Mouse (Mus musculus): Measurements from ENCODE around the gene Gpc6. TPM values are rescaled to one million over a fixed set of nuclear protein-coding genes. Genes with fewer than 3 reads are reported as not detected.

The Gpc6 gene
- total RNA-seq, 4 experiments from 2014 or later, result 12.2 to 13.8 (median 13.0) TPM

DNA sequence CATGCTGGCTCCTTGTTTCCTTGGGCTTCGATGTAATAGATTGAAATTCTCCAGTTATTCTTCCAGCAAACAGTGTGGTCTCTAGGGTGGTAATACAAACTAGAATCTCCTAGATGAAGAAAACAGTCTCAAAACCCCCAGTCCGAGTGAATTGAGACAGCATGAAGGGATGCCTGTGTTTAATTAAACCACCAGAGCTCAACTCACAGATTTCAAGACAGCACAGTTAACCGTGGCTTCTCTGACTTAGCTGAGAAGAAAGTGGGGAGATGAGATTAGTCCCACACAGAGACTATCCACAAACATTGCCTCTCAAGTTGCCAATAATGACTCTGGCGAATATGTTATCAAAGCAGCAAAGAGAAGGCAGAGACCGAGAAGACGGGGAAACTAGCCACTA is 956.0 kb downstream of the Gpc6 start:
- no peak for DNase-seq

GRCm38 (mm10) chr14:117882222-117882621 is 957.1 kb downstream of the Gpc6 start:
- peak; percentile 9 for DNase-seq

DNA sequence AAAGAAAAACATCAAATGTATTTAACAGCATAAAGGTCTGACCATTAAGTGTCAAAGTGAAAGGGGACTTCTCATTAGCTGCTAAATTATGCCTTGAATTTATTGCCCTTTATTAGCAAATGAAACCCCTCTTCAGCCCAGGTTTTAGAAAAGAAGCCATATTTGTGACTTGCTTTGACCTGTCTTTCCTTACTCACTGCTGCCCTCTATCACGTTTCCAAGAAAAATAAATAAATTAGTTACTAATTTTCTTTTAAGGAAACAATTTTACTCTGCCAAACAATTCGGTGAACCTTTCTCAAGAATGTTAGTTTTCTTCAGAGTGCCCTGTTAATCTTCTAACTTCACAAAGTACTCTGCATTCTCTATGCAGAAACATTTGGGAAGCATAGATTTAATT is 964.5 kb downstream of the Gpc6 start:
- no peak for DNase-seq

GRCm38 (mm10) chr14:117891426-117891825 is 966.3 kb downstream of the Gpc6 start:
- DNase-seq, result no peak

- no peak for DNase-seq
Measured at GRCm38 (mm10) chr14:117892026-117892425, 966.9 kb downstream of the Gpc6 start.

- DNase-seq, result no peak
Measured at GRCm38 (mm10) chr14:117894869-117895538, 969.9 kb downstream of the Gpc6 start.

DNA sequence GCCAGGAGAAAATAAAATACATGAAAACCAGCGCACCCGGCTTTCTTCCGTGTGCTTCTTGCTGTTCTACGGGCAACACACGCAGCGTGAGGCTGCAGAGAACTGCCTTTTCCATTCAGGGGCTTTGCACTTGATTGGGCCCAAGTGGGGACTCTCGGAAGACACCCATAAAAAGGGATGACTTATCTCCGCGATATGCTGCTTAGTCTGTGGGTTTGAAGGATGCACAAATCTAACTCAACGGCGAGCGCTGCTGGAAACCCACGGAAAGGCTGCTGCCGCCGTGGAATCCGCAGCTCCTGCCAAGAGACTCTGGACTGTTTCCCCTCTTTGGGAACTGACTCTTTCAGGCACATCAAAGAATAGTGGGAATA is 970.4 kb downstream of the Gpc6 start:
- no peak for DNase-seq

DNA sequence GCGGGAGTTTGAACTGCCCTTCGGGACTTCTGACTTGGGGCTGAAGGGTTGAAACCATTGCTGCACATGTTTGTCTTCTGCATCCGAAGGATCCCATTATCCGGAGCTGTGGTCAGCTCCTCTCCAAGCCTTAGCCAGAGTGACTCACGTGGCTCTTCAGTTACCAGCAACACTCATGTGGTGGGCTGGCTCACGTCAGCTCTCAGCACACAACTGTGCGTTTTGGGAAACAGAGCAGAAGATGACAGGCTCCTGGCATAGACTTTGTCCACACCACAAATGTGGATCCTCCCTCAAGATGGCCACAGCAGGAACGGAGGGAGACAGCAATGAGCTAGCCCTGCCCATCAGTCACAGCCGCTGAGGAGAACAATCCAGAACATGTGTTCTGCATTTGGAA is 979.2 kb downstream of the Gpc6 start:
- no peak for DNase-seq

DNA sequence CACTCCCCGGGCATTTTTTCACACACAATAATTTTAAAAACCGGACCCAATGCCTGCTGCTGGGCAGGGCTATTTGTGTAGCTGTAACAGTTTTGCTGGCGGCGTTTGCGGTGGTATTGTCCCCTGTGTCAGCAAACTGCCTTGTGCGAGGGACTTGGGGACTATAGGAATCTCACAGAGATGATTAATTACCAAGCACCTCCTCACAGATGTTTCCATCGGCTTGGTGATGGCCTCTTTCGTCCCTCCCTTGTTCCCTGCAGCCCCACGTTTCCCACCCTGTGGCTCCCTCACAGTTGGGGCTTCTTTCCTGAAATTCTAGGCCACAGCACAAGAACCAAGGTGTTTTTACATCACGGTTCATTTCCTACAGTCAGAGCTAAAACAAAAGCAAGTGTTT is 980.6 kb downstream of the Gpc6 start:
- DNase-seq, result no peak

DNA sequence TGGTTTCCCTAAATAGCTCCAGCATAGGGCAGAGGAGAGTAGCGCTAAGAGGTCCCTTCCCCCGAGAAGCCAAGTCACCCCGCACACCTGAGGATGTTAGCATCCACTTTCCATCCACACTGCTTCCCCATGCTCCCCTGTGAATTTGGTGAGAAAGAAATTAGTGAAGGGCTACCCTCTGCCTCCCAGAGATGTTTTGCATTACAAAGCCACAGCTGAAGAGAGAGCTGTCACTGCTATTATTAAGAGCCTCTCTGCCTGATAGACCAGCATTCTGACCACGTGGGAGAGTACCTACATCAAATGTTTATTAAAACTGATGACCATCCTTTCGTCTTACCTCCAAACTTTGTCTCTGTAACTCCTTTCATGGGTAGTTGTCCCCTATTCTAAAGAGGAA is 981.2 kb downstream of the Gpc6 start:
- DNase-seq, result no peak

DNA sequence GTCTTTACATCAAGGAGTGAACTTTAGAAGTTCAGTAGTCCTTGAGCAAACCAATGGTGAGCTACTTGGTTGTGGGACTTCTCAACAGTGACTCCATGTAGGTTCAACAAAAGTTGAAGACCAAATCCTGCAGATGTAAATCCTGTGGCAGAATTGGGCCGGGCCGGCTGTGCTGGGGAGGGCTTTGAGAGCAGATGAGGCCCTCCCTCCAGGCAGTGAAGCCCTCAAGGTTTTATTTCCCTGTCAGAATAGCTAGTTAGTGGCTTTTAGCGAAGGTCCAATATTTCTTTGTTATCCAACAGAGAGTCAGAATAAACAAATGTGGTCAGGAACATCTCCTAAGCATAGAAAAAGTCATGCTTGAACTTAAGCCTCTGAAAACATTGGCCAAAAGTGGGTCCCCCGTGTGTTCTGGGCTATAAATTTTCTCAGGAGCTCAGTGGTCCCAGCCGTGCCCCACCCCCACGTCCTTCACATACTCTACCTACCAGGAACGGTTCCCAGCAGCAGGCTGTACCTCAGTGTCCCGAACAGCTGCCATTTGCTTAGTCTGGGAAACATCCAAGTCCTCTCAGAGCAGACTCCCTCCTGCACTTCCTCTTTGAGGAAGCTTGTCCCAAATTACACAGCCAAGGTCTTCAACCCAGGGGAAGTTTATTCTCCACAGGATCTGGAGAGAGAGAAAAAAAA is 983.3 kb downstream of the Gpc6 start:
- no peak for DNase-seq

GRCm38 (mm10) chr14:117909046-117909445 is 983.9 kb downstream of the Gpc6 start:
- no peak for DNase-seq

GRCm38 (mm10) chr14:117910323-117910722 is 985.2 kb downstream of the Gpc6 start:
- DNase-seq, result peak; percentile 11

DNA sequence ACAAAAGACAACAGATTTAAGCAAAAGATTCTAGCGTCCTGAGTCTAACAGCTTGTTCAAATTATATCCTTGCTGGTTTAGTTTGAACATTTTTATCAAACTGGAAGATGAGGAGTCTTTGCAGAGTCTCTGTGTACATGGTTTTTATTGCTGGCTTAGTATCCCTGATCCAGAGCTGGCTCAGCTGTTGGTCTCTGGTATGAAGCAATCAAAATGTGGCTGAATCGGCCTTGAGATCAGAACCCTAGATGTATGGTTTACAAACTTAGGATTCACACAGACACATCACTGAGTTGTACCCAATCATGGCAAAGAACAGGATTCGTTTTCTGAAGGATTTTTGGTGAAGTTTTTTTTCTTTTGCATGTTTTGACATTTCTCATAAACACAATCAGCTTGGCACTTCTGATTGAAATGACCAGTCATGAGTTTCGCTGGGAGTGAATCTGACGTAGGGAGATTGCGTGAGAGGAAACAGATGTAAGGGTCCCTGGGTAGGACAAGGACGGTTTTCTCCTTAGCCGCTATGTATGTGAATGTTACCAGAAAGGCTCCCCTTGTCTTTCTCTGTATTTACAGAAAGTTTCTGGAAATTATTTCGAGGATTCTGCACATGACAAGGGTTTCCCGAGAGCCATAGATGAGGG is 987.6 kb downstream of the Gpc6 start:
- DNase-seq, result no peak

- no peak for DNase-seq
Measured at GRCm38 (mm10) chr14:117916577-117916976, 991.5 kb downstream of the Gpc6 start.

DNA sequence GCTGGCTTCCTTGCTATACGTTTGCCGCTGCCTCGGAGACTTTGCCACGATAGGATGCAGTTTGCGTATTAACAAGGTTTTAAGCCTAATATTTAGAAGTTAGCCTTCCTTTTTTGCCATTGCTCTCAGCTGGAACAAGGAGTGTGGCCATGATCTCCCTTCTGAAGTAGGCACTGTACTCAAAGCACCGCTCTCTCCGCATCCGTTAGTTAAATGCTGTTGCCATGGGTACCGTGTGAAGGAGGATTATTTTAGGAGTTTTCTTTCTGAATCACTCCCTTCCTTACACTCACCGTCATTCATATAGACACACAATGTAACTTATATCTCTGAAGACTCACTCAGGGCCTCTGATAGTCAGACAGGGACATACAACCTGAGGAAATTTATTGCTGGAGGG is 993.6 kb downstream of the Gpc6 start:
- DNase-seq, result no peak

- DNase-seq, result no peak
Measured at GRCm38 (mm10) chr14:117919612-117920011, 994.5 kb downstream of the Gpc6 start.

DNA sequence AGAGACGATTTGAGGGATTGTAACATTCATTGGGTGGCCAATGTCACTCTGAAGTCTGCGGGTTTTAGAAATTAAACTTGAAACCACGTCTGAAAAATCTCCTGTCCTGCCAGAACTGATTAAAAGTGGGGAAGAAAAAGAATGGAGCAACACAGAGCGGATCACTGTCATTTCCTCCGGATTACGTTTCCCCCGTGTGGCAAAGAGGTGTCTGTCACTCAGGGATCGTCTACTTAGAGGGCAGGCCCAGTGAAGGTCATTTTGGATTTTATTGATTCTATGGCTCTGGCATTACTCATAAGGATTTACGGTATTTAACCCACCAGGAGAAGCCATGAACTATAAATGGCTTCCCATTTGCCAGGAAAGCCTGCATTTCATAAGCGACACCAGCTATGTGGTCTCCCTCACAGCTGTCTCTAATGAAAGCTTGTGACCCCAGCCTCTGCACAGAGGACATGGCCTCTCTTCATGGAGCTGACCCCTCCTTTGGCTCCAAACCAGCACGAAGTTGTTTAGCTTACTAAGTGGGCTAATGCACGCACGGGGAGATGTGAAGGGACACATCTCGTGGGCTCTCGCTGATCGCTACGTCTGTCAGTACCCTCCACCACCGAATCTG is 996.4 kb downstream of the Gpc6 start:
- DNase-seq, result no peak

- no peak for DNase-seq
Measured at GRCm38 (mm10) chr14:117923667-117924066, 998.6 kb downstream of the Gpc6 start.

GRCm38 (mm10) chr14:117930105-117930847 is 1005.2 kb downstream of the Gpc6 start:
- no peak for DNase-seq

DNA sequence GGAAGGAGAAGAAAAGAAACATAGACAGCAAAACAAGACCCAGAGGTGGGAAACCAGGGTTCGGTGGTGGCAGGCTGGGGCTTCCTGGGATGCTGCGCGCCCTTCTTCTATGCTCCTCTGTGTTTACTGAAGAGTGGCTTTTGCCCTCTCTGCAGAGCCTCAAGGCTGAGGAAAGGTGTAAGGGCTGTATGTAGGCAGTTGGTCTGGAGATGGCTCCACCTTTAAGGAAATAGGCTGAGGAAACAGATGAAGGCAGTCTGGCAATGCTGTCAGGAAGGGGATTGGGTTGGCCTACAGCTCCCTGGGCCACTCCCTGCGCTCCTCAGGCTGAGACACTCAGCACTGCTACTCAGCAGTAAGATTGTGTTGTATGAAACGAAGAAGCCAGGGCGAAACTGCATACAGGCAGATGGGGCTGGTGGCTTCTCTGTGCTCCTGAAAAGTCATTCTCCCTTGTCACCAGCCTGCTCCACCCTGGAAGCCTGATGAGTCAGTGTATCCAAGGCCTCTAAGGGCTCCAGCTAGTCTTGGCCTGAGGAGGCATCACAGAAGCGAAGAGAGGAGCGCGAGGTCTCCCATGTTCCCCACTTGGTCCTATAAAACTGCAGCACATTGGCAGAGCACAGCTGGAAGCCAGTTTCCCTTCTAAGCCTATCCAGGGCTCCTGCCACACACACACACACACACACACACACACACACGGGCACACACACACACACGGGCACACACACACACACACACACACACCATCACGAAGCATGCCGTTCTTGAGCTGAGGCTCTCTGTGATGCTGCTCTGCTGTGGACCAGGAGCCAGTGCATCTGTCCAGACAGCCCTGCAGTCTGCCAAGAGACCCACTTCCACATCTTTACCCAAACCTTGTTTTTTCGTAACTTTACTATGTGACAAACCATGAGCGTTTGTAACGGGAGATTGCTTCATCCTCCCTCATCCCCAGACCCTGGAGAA is 1006.0 kb downstream of the Gpc6 start:
- DNase-seq, result peak; percentile 8

Measured in adrenal gland, adult 8-10 months (tissue).